Mouse (Mus musculus) lung, adult 2 months (tissue): Measurements from ENCODE around the gene Morf4l2. TPM values are rescaled to one million over a fixed set of nuclear protein-coding genes. Genes with fewer than 3 reads are reported as not detected.
A peak's percentile ranks its signal among the peaks of the same experiment; 100 is the strongest.

ENCODE experiments used
- DNase-seq: peaks from one replicate; pipeline ENCODE4 v3.0.0; 2022
- H3K4me1 ChIP-seq: fragments of 200-500 bp; 2 replicates; pipeline ENCODE4 v1.6.1; 2011; ENCODE audit warnings: low read length; ENCODE audit not compliant: control insufficient read depth, insufficient read depth
- H3K4me3 ChIP-seq: fragments of 200-500 bp; replicated peaks from 2 replicates; pipeline ENCODE3; 2011; ENCODE audit warnings: low read depth, mild to moderate bottlenecking, control low read depth, low read length; ENCODE audit errors: extremely low read depth
- CTCF ChIP-seq: fragments of 200-500 bp; IDR thresholded peaks from 2 replicates; pipeline ENCODE4 v1.5.1; 2011; ENCODE audit warnings: mild to moderate bottlenecking, low read length, control low read depth; ENCODE audit not compliant: insufficient read depth
- POLR2A ChIP-seq: fragments of 200-500 bp; IDR thresholded peaks from 2 replicates; pipeline ENCODE4 v1.6.1; 2011; ENCODE audit warnings: low read depth, mild to moderate bottlenecking, control low read depth, low read length, borderline replicate concordance; ENCODE audit errors: extremely low read depth
- WGBS: fragments of 180-500 bp; shearing (Covaris S2); methylation state at CpG from one replicate; pipeline ENCODE4 v1.1.7; 2018; 5-methylcytosine and 5-hydroxymethylcytosine counted together
- polyA plus RNA-seq: library from polyadenylated mRNA; depleted of rRNA; stranded (reverse); fragments of >200 nt; gene quantifications from 2 replicates; pipeline ENCODE4 v1.2.3, GENCODE M21; 2012; rRNA removed

Morf4l2 gene
- polyA plus RNA-seq = 24.2 and 43.0 TPM in 2 replicates

DNA sequence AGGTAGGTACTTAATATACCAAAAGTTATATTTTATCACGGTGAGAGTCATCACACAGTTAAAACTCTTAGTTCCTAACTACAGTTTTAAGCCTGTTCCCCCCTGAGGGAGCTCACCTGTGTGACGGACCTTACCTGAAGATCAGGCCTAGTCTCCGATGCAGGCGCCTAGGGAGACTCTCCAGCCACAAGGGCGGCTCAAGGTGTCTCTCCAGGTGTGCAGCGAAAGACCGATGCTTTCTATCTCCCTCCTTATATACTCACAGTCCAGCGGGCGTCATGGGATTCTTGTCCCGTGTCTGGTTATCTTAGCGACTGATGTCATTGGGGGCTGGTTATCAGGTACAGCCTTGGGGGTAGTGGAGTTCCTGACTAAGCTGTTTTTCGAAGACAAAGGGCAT is at the start of gene Morf4l2:
Gene Morf4l2 (minus strand): TSS at position 232 of the 400 bp plus-strand sequence.
- TF ChIP-seq POLR2A (no peak), CTCF (no peak)
- no peak for DNase-seq
- no peaks in the 10 kb centered on the region for H3K4me1 ChIP-seq
- peak within 1 kb of the TSS; percentile 45 for H3K4me3 ChIP-seq
- WGBS = 79% methylated on average over 12 of the region's 12 CpGs

DNA sequence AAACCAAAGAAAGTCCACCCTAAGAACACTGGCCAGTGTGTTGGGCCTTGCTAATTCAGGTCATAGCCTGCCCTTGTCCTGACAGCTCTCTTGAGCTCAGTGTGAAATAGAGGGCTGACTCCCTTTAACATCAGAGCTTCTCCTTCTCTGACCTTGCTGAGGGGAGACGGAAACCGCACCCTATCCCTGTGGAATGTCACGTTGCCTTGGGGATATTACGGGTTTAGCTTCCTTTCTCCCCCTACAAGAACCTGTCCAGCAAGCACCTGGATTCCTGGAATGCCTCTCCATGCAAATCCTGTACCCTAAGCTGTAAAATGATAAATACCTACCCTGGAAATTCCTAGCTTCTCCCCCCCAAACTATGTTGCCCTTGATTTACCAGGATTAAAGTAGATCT is 46.0 kb upstream of the Morf4l2 start:
- Histone ChIP-seq H3K4me1 (no peaks in the 10 kb centered on the region), H3K4me3 (no peak overlapping the region)
- TF ChIP-seq CTCF (no peak), POLR2A (no peak)
- no peak for DNase-seq
- WGBS = 71% methylated on average over 4 of the region's 4 CpGs

DNA sequence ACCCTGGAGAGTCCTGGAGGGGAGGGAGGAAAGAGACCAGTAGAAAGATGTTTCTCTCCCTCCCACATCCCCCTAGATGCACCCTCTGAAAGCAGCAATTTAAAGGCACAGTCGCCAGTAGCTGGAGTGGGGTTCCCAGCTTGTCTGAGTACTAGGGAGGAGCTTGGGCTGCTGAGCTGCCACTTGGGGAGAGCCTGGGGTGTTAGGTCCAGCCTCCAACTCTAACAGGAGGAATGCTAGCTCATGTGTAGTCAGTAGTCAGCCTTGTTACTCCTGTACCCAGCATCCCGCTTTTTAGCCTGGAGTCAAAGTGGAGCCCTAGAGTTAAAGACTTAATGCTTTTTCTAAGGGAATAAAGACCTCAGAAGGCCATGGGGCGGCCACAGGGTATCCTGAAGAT is 36.6 kb upstream of the Morf4l2 start, which contains the start of gene Glra4:
Gene Glra4 (minus strand): TSS at position 101 of the 400 bp plus-strand sequence.
- no peaks in the 10 kb centered on the region for H3K4me1 ChIP-seq
- no peak for DNase-seq
- no peak within 1 kb of the TSS for H3K4me3 ChIP-seq
- no peak for TF ChIP-seq CTCF
- TF ChIP-seq POLR2A = no peak
- WGBS = 81% methylated on average over 3 of the region's 3 CpGs

DNA sequence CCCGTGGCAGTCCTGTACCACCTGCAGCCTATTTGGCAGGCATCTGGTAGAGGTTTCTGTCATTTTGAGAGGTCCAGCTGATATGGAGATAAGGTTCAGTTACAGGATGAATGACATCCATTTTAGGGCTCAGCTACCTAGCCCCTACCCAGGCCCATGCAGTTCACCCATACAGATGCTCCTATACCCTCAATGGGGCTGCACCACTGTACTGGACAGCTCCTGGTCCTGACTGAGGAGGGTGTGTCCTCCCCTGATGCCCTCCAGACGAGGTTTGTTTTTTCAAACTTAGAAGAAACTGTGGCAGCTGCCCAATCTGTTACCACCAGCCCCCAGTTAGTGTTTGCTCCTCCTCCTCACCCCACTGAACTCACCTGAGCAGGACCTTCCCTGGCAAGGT is 35.8 kb upstream of the Morf4l2 start:
- no peak for TF ChIP-seq POLR2A
- no peak for TF ChIP-seq CTCF
- Histone ChIP-seq H3K4me3 (no peak overlapping the region), H3K4me1 (no peaks in the 10 kb centered on the region)
- no peak for DNase-seq
- WGBS = 61% methylated on average over 2 of the region's 2 CpGs

DNA sequence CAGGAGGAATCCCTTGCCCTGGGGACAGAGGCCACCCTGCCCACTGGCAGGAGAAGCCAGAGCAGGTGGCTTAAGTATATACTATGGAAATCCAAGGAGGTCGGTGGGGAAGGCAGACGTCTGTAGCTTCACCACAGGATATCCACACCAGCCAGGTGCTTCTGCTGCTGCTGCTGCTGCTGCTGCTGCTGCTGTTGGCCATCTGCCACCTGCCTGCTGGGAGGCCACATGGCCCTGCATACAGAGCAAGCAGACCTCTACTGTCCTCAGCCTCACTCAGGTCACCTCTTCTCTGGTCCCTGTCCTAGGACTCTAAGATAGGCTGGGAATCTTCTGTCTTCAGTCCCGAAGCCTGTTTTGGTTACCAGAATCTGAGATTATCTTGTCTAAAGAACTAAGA is 34.6 kb upstream of the Morf4l2 start:
- WGBS = 83% methylated on average over 3 of the region's 3 CpGs
- Histone ChIP-seq H3K4me1 (no peaks in the 10 kb centered on the region), H3K4me3 (no peak overlapping the region)
- DNase-seq = no peak
- no peak for TF ChIP-seq POLR2A
- TF ChIP-seq CTCF = no peak

DNA sequence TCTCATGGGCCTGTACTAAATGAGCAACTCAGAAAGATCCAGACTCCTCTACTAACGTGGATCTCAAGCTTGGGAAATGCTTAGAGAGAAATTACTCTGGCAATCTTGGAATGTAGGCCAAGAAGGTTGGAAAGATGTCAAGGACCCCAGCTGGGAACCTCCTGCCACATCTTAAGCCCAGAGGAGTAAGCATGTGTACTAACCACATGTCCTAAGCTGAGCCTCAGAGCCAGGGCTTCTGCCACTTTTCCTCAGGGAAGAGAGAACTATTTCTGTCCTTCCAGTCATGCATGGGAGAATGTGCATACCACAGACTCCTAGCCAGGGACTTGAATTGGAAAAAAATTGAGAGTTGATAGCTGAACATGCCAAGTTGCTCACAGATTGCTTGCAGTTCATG is 29.5 kb upstream of the Morf4l2 start:
- Histone ChIP-seq H3K4me1 (no peaks in the 10 kb centered on the region), H3K4me3 (no peak overlapping the region)
- no peak for TF ChIP-seq CTCF
- no peak for TF ChIP-seq POLR2A
- 42% methylated on average over 1 of the region's 1 CpGs for WGBS
- no peak for DNase-seq

DNA sequence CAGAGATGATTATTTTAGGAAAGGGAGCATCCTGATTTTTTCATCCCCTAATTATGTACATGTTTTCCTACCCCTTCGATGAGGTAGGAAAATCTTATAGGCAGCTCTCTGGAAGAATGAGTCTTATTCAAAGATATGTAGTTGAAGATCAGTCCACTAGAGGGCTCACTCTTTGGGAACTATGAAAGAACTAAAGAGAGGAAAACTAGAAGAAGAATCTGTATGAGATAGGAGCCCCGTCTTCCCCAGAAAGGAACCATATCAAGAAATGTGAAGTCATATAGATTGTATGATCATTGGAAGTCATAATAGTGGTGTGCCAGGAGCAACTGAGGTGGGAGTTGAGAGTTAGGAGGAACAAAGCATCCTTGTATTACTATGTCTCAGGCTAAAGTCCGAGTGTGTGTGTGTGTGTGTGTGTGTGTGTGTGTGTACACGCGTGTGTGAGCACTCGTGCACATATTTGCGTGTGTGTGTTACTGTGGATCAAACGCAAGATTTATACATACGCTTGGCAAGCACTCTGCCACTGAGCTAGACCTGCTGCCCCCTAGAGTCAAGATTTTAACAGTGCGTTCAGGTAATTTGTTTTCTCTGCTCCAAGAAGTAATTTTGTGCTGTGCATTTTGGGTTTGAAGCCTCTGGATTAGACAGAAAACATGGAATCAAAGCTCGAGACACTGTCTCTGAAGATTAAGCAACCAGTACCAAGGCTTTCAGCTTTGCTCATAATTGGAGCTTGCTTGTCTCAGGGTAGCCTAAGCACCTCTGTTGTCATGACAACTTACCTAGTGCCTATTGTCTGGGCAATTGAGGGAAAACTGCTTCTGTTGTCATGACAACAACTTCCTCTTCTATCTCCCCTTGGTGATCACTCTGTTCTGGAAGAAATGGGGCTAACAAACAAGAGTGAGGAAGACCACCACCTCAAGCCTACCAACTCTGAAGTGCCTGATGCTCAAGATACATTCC is 17.9 kb upstream of the Morf4l2 start:
- Histone ChIP-seq H3K4me3 (no peak overlapping the region), H3K4me1 (no peaks in the 10 kb centered on the region)
- TF ChIP-seq CTCF = peak; percentile 28; the same call in 1 of the 2 replicates
- no peak for TF ChIP-seq POLR2A
- peak; percentile 4 for DNase-seq
- 68% methylated on average over 11 of the region's 11 CpGs for WGBS

DNA sequence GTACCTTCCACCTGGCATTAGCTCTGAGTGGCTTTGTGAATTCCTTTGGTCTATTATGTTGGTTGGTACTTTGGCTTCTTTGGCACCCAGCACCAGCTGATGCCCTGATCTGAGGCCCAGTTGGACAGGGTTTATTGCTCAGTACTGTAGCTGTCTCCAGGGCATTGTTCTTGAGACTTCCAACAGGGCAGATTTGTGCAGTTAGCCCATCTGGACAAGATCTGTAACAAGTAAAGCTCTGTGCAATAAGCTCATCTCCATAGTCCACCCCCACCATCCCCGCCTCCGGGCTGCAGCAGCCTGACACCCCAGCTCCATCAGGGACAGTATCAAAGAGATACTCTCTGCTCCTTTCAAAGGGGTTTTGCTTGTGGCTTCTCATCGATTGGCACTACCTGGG is 12.0 kb upstream of the Morf4l2 start:
- DNase-seq = no peak
- 79% methylated on average over 3 of the region's 3 CpGs for WGBS
- no peaks in the 10 kb centered on the region; the same call in 1 of the 2 replicates for H3K4me1 ChIP-seq
- H3K4me3 ChIP-seq = no peak overlapping the region
- TF ChIP-seq CTCF (no peak), POLR2A (no peak)

DNA sequence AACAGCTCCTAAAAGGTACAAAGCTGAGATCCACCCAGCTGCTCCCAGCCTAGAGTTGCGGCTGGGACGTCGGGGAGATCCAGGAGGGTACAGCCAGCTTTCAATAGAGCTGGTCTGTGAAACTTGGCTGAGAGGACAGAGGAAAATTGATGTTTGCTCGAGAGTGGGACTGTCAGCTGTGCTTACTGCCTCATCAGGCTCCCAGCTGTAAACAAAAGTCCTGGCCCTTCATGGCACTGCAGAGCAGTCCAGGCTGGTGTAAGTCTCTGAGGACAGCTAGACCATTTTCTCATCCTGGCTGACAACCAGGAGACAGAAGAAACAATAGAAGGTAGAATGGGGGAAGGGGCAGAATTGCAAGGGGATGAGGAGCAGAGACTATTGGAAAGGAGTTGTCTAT is 5.8 kb upstream of the Morf4l2 start:
- Histone ChIP-seq H3K4me3 (no peak overlapping the region), H3K4me1 (no peaks in the 10 kb centered on the region)
- WGBS = 69% methylated on average over 4 of the region's 4 CpGs
- DNase-seq = no peak
- TF ChIP-seq CTCF (no peak), POLR2A (no peak)

DNA sequence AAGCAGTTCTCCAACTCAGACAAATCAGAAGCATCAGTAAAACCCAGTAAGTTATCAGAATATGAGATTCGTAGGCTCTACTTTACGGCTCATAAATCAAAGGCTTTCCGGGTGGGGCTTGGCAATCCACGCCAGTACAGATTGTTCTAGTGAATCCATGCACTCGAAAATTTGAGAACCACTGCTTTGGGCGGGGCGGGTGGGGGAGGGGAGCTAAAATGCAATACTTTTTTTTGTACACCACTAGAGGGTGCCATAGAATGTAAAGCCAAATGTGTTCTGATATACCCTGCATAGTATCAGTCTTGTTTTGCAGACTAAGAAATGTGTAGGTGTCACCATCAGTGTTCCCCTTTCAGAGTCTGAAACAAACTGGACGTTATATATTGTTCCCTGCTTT is 1.2 kb upstream of the Morf4l2 start:
- 61% methylated on average over 8 of the region's 8 CpGs for WGBS
- Histone ChIP-seq H3K4me3 (no peak overlapping the region), H3K4me1 (no peaks in the 10 kb centered on the region)
- no peak for TF ChIP-seq CTCF
- no peak for TF ChIP-seq POLR2A
- peak; percentile 8 for DNase-seq
